ENCODE assay signal across 16 mouse cellular contexts in genomic region chr3:15040866-15041528, GRCm38 (mm10).
DNase-seq lines count a peak whose midpoint lies in the region; ATAC-seq lines count a peak whose summit lies in the region.
"Had no signal": no experiment of that assay in that cellular context is flagged by ENCODE, and none has a peak within 500 bp of the region (broad histone marks: within the 10 kb centered on the region; RNA-seq: fewer than 3 reads in every experiment).

No protein-coding gene starts in this region.

- H3K36me3 ChIP-seq in intestine, embryonic 16.5 days (ENCODE audit: control insufficient read depth, insufficient read depth, low read length) = no peaks in the 10 kb centered on the region
- H3K36me3 ChIP-seq: embryonic facial prominence, embryonic 13.5 days; forebrain, embryonic 12.5 days; neural tube, embryonic 13.5 days had no signal

- no peak overlapping the region for H3K4me3 ChIP-seq in intestine, embryonic 16.5 days (ENCODE audit: low read length)
- H3K4me3 ChIP-seq: embryonic facial prominence, embryonic 13.5 days; forebrain, embryonic 12.5 days; layer of hippocampus, adult 2 months; neural tube, embryonic 13.5 days had no signal

- ATAC-seq in intestine, embryonic 16.5 days = no peak
- ATAC-seq: hindbrain, postnatal 0 days had no signal

- H3K4me2 ChIP-seq in intestine, embryonic 16.5 days (ENCODE audit: low read depth, low read length) = no peak overlapping the region
- H3K4me2 ChIP-seq: embryonic facial prominence, embryonic 13.5 days; forebrain, embryonic 12.5 days; neural tube, embryonic 13.5 days had no signal

- DNase-seq in kidney, adult 9 months = peak; percentile 6
- DNase-seq in kidney, adult 11 months = no peak
- peak; percentile 34 for DNase-seq in adrenal gland, postnatal 10 days
- DNase-seq in cerebellum, adult 11-12 months = peak; percentile 38
- peak; percentile 5 for DNase-seq in gastrocnemius, postnatal 10 days
- DNase-seq in right cerebral cortex, adult 18-20 months = no peak
- DNase-seq: lung, postnatal 4 days; midbrain, embryonic 14.5 days; thymus, postnatal 14 days had no signal

- no peaks in the 10 kb centered on the region for H3K9me3 ChIP-seq in intestine, embryonic 16.5 days (ENCODE audit: control insufficient read depth, low read length)
- H3K9me3 ChIP-seq: embryonic facial prominence, embryonic 13.5 days; forebrain, embryonic 12.5 days; neural tube, embryonic 13.5 days had no signal

- no peaks in the 10 kb centered on the region for H3K27me3 ChIP-seq in intestine, embryonic 16.5 days (replicated peaks; ENCODE audit: control insufficient read depth, insufficient read depth, low read length)
- H3K27me3 ChIP-seq: embryonic facial prominence, embryonic 13.5 days; forebrain, embryonic 12.5 days; neural tube, embryonic 13.5 days had no signal

- whole genome bisulfite sequencing in intestine, embryonic 16.5 days = 72% methylated on average over 7 of the region's 7 CpGs

- H3K4me1 ChIP-seq in intestine, embryonic 16.5 days (ENCODE audit: control insufficient read depth, insufficient read depth, low read length) = no peaks in the 10 kb centered on the region
- H3K4me1 ChIP-seq: embryonic facial prominence, embryonic 13.5 days; forebrain, embryonic 12.5 days; neural tube, embryonic 13.5 days had no signal

- H3K9ac ChIP-seq in intestine, embryonic 16.5 days (ENCODE audit: low read depth, low read length) = no peak overlapping the region
- H3K9ac ChIP-seq: embryonic facial prominence, embryonic 13.5 days; forebrain, embryonic 12.5 days; liver, embryonic 14.5 days; neural tube, embryonic 13.5 days had no signal

- H3K27ac ChIP-seq in intestine, embryonic 16.5 days (ENCODE audit: low read length) = no peak overlapping the region
- H3K27ac ChIP-seq: embryonic facial prominence, embryonic 13.5 days; forebrain, embryonic 12.5 days; hindbrain, postnatal 0 days; layer of hippocampus, adult 2 months; liver, embryonic 14.5 days; neural tube, embryonic 13.5 days had no signal

Comparison
In these comparisons a context has a peak if more than half of its experiments do, and no peak if none do; other contexts are left out.
1. DNase-seq: peak in kidney, adult 9 months (single experiment), adrenal gland, postnatal 10 days (single experiment), cerebellum, adult 11-12 months (single experiment) and gastrocnemius, postnatal 10 days (single experiment); none in kidney, adult 11 months (single experiment) and right cerebral cortex, adult 18-20 months (single experiment).